ENCODE assay signal across 17 mouse cellular contexts in the genomic region with DNA sequence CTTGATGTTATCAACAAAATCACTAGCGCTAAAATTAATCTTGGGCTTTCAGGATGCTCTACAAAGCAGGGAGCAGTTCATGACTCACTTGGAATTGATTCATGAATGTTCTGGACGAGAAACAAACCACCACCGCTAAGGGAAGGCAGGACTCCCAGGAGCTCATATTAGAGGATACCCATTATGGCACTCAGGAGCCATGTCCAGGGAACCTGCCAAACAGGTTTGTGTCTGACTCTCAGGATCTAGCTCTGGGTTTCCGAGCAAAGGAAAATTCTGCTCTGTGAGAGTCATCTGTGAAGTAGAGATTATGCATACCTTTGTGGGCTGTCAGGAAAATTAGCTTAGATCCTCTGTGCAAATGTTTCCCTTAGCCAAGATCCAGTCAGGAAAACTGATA.
A peak's percentile ranks its signal among the peaks of the same experiment; 100 is the strongest.
DNase-seq lines count a peak whose midpoint lies in the region; ATAC-seq and TF ChIP-seq lines count a peak whose summit lies in the region.
"Had no signal": no experiment of that assay in that cellular context is flagged by ENCODE, and none has a peak within 500 bp of the region (broad histone marks: within the 10 kb centered on the region; RNA-seq: fewer than 3 reads in every experiment).

No protein-coding gene starts in this region.

- no peaks in the 10 kb centered on the region for H3K4me1 ChIP-seq in kidney, adult 2 months (ENCODE audit: control insufficient read depth, insufficient read depth, low read length)
- peaks cover 2% of the 10 kb centered on the region; the same call in 1 of the 2 replicates for H3K4me1 ChIP-seq in lung, embryonic 16.5 days (replicated peaks; ENCODE audit: control insufficient read depth, insufficient read depth, low read length)
- no peaks in the 10 kb centered on the region for H3K4me1 ChIP-seq in embryonic facial prominence, embryonic 15.5 days
- H3K4me1 ChIP-seq in stomach, postnatal 0 days (replicated peaks; ENCODE audit: control insufficient read depth, insufficient read depth) = no peaks in the 10 kb centered on the region
- H3K4me1 ChIP-seq: hindbrain, embryonic 15.5 days; intestine, embryonic 15.5 days; limb, embryonic 15.5 days; liver, embryonic 15.5 days had no signal

- H3K4me2 ChIP-seq in lung, embryonic 16.5 days (ENCODE audit: low read depth, low read length) = no peak overlapping the region
- H3K4me2 ChIP-seq in embryonic facial prominence, embryonic 15.5 days (replicated peaks) = no peak overlapping the region
- H3K4me2 ChIP-seq in stomach, postnatal 0 days (replicated peaks; ENCODE audit: low read depth) = no peak overlapping the region
- H3K4me2 ChIP-seq: hindbrain, embryonic 15.5 days; intestine, embryonic 15.5 days; limb, embryonic 15.5 days; liver, embryonic 15.5 days; midbrain, embryonic 11.5 days had no signal

- H3K9ac ChIP-seq in lung, embryonic 16.5 days (ENCODE audit: low read length) = no peak overlapping the region
- H3K9ac ChIP-seq in embryonic facial prominence, embryonic 15.5 days = no peak overlapping the region
- H3K9ac ChIP-seq in stomach, postnatal 0 days (ENCODE audit: low read length) = no peak overlapping the region
- H3K9ac ChIP-seq: hindbrain, embryonic 15.5 days; intestine, embryonic 15.5 days; limb, embryonic 15.5 days; liver, embryonic 15.5 days had no signal

- H3K9me3 ChIP-seq in lung, embryonic 16.5 days (ENCODE audit: control insufficient read depth, low read length) = no peaks in the 10 kb centered on the region
- no peaks in the 10 kb centered on the region for H3K9me3 ChIP-seq in embryonic facial prominence, embryonic 15.5 days (replicated peaks)
- no peaks in the 10 kb centered on the region for H3K9me3 ChIP-seq in stomach, postnatal 0 days (ENCODE audit: control insufficient read depth, low read length)
- H3K9me3 ChIP-seq: hindbrain, embryonic 15.5 days; intestine, embryonic 15.5 days; limb, embryonic 15.5 days; liver, embryonic 15.5 days had no signal

- 0 out of 2 replicates have a peak, but pooled peaks have one; percentile 43 for ATAC-seq in lung, embryonic 16.5 days (ENCODE audit: low read depth)
- no peak for ATAC-seq in embryonic facial prominence, embryonic 15.5 days (ENCODE audit: insufficient number of reproducible peaks, low FRiP score, low TSS enrichment, low read depth)
- ATAC-seq in stomach, postnatal 0 days (ENCODE audit: low FRiP score, low TSS enrichment) = peak; percentile 69; the same call in 1 of the 2 replicates
- ATAC-seq: intestine, embryonic 15.5 days had no signal

- no peaks in the 10 kb centered on the region for H3K36me3 ChIP-seq in kidney, adult 2 months (ENCODE audit: control insufficient read depth, insufficient read depth, low read length)
- H3K36me3 ChIP-seq in lung, embryonic 16.5 days (ENCODE audit: control insufficient read depth, insufficient read depth, low read length) = no peaks in the 10 kb centered on the region
- H3K36me3 ChIP-seq in embryonic facial prominence, embryonic 15.5 days = no peaks in the 10 kb centered on the region
- no peaks in the 10 kb centered on the region for H3K36me3 ChIP-seq in stomach, postnatal 0 days (ENCODE audit: control insufficient read depth, insufficient read depth, low read length)
- H3K36me3 ChIP-seq: hindbrain, embryonic 15.5 days; intestine, embryonic 15.5 days; limb, embryonic 15.5 days; liver, embryonic 15.5 days had no signal

- H3K27ac ChIP-seq in kidney, adult 2 months (ENCODE audit: insufficient read depth, low read depth, low read length) = no peak overlapping the region
- H3K27ac ChIP-seq in lung, embryonic 16.5 days (ENCODE audit: low read length) = 0 out of 2 replicates have a peak overlapping the region, but pooled peaks have one; percentile 13
- 0 out of 2 replicates have a peak overlapping the region, but pooled peaks have one; percentile 3 for H3K27ac ChIP-seq in embryonic facial prominence, embryonic 15.5 days (replicated peaks)
- no peak overlapping the region for H3K27ac ChIP-seq in stomach, postnatal 0 days (replicated peaks)
- H3K27ac ChIP-seq: gastrocnemius, adult 2 months; hindbrain, embryonic 15.5 days; intestine, embryonic 15.5 days; limb, embryonic 15.5 days; liver, embryonic 15.5 days had no signal

- TF ChIP-seq POLR2A in kidney, adult 2 months (IDR thresholded peaks at IDR 0.05; ENCODE audit: low read depth, low read length) = no peak

- no peak overlapping the region for H3K4me3 ChIP-seq in kidney, adult 2 months (ENCODE audit: insufficient read depth, low read depth, low read length)
- no peak overlapping the region for H3K4me3 ChIP-seq in lung, embryonic 16.5 days (ENCODE audit: low read length)
- H3K4me3 ChIP-seq in embryonic facial prominence, embryonic 15.5 days (replicated peaks) = no peak overlapping the region
- H3K4me3 ChIP-seq in stomach, postnatal 0 days (ENCODE audit: low read depth, low read length) = no peak overlapping the region
- H3K4me3 ChIP-seq: gastrocnemius, adult 2 months; hindbrain, embryonic 15.5 days; intestine, embryonic 15.5 days; limb, embryonic 15.5 days; liver, embryonic 15.5 days had no signal

- 36% methylated on average over 4 of the region's 4 CpGs for WGBS in kidney, adult 2 months
- 46% methylated on average over 4 of the region's 4 CpGs for WGBS in lung, embryonic 16.5 days
- 67% methylated on average over 4 of the region's 4 CpGs for WGBS in embryonic facial prominence, embryonic 15.5 days
- 45% methylated on average over 4 of the region's 4 CpGs for WGBS in stomach, postnatal 0 days

- TF ChIP-seq CTCF in kidney, adult 2 months (conservative IDR thresholded peaks at IDR 0.05; ENCODE audit: insufficient read depth, insufficient read length, low read depth, low read length) = no peak
- TF ChIP-seq CTCF in stomach, postnatal 0 days (IDR thresholded peaks at IDR 0.05; ENCODE audit: low read depth) = no peak

- DNase-seq in kidney, adult 2 months = peak; percentile 4
- no peak for DNase-seq in kidney, adult 11 months
- no peak for DNase-seq in lung, postnatal 14 days
- peak; percentile 56 for DNase-seq in stomach, postnatal 0 days (ENCODE audit: low spot score)
- no peak for DNase-seq in adrenal gland, adult 8-10 months
- DNase-seq: cerebellum, adult 2 months; gastrocnemius, adult 2 months; heart, postnatal 4 days; retina, postnatal 1 day; thymus, postnatal 36 days had no signal

- TF ChIP-seq EP300 in stomach, postnatal 0 days (optimal IDR thresholded peaks at IDR 0.05) = no peak

- H3K27me3 ChIP-seq in kidney, adult 2 months (replicated peaks; ENCODE audit: control insufficient read depth, insufficient read depth, low read length) = no peaks in the 10 kb centered on the region; the same call in 1 of the 2 replicates
- no peaks in the 10 kb centered on the region for H3K27me3 ChIP-seq in lung, embryonic 16.5 days (ENCODE audit: control insufficient read depth, insufficient read depth, low read depth, low read length)
- no peaks in the 10 kb centered on the region for H3K27me3 ChIP-seq in embryonic facial prominence, embryonic 15.5 days
- H3K27me3 ChIP-seq in stomach, postnatal 0 days (ENCODE audit: control insufficient read depth, insufficient read depth, low read length) = no peaks in the 10 kb centered on the region
- H3K27me3 ChIP-seq: hindbrain, embryonic 15.5 days; intestine, embryonic 15.5 days; limb, embryonic 15.5 days; liver, embryonic 15.5 days had no signal

Comparison
In these comparisons a context has a peak if more than half of its experiments do, and no peak if none do; other contexts are left out.
1. DNase-seq: peak in kidney, adult 2 months (single experiment) and stomach, postnatal 0 days (single experiment); none in kidney, adult 11 months (single experiment), lung, postnatal 14 days (single experiment) and adrenal gland, adult 8-10 months (single experiment).
2. H3K27ac ChIP-seq: peak in lung, embryonic 16.5 days (single experiment) and embryonic facial prominence, embryonic 15.5 days (single experiment); none in kidney, adult 2 months (single experiment) and stomach, postnatal 0 days (single experiment).